Mouse (Mus musculus): ENCODE measurements around the gene Pde4d.

- no peak for TF ChIP-seq CTCF (IDR thresholded peaks at IDR 0.05; ENCODE audit: insufficient read depth, low read depth, low read length)
- no peak for TF ChIP-seq POLR2A (IDR thresholded peaks at IDR 0.05; ENCODE audit: insufficient read depth, low read depth, low read length)
Observed at GRCm38 (mm10) chr13:109236047-109236446, 786.3 kb downstream of the Pde4d start.
